Mouse (Mus musculus) kidney, adult 11 months (tissue): ENCODE results near the gene Tas2r136.

Source experiments
- DNase-seq: peaks from one replicate; pipeline ENCODE4 v3.0.0; 2022

Tas2r136 gene

DNA sequence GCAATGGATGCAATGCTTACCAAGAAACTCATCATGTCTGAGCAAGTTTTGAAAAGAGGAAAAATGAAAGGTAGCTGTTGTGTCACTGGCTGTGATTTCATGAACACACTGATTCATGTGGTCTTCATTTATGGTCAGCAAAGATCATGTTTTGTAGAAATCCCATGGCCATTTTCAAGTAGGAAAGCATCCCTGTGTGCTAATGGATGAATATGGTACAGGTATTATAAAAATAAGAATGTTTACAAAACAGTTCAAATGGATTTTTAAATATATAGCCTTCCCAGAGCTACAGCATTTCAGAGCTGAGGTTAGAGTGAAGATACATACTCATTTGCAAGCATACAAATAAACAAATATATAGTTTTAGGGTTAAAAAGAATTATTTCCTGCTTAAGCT lies at the start of gene Tas2r136:
TSS of gene Tas2r136 (minus strand) at position 101 of the 400 bp plus-strand sequence.
- DNase-seq = no peak

DNA sequence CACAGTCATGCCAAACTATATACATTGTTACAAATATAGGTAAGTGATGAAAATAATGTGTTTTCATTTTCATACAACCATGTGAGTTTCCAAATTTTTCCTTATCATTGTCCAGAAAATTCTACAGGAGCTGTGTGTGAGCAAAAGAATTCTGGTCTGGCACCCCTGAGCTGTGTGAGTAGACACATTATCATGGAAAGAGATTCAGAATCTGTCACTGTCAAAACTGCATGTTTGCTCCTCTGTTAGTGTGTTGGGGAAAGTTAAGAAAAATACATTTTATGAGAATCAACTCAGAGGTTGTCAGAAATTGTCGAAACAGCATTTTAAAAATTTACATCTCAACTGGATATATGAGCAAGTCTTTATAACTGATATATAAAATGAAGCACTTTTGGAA lies 24.6 kb upstream of the Tas2r136 start, which contains the start of gene Tas2r117:
TSS of gene Tas2r117 (plus strand) at position 301 of the 400 bp plus-strand sequence.
- no peak for DNase-seq

DNA sequence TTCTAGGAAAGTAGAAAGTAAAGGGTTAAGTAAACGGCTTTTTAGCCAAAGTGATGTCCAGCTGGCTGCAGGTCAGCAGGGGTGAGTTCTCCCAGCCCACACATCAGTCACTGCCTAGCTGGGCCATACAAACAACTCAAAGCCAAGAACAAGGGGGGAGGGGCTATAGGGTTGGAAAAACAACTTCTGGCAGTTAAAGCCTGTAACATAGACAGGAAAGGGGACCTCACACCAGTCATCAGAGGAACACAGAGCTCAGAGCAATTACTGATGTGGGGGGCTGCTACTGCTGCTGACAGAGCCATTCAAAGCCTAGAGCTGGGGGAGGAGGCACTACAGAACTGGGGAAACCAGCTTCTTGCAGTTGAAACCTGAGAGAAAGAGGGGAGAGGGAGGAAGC lies 17.4 kb upstream of the Tas2r136 start:
- no peak for DNase-seq

DNA sequence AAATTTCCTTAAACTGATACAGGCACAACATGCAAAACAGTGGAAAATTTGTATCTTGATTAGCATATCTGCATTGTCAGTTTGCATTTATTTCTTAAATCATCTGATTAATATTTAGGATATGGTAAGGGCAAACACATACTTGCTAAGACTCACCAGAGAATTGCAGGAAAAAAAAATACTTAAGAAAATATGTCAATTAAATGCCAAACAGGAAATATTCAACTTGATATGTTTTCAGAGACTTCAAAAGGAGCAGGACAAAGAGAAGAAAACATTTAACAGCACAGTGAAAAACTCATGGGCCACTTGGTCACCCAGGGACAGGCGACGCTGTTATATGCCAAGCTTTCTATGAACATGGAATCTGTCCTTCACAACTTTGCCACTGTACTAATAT lies 16.1 kb downstream of the Tas2r136 start, which contains the start of gene Tas2r102:
TSS of gene Tas2r102 (plus strand) at position 301 of the 400 bp plus-strand sequence.
- DNase-seq = no peak

GRCm38 (mm10) chr6:132754430-132754829 lies 23.5 kb downstream of the Tas2r136 start, which contains the start of gene Tas2r124:
Gene Tas2r124 (plus strand): TSS chr6:132754730.
- DNase-seq = no peak

DNA sequence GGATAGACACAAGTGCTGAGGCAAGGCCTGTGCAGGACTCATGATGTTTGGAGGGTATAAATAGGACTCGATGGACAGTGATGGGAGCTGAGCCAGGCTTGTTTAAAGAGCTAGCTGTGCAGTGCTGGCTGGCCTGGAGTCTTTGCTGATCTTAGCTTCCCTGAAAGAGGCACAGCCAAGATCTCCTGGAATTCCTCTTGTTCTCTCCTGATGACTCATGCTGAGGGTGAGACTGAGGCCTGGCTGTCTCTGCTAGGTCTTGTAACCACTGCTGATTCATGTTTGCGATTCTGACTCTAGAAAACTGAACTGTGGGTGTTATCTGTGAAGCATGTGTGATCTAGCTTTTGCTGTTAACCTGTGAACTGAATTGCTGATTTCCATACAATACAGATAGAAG lies 27.8 kb downstream of the Tas2r136 start:
- DNase-seq = no peak

DNA sequence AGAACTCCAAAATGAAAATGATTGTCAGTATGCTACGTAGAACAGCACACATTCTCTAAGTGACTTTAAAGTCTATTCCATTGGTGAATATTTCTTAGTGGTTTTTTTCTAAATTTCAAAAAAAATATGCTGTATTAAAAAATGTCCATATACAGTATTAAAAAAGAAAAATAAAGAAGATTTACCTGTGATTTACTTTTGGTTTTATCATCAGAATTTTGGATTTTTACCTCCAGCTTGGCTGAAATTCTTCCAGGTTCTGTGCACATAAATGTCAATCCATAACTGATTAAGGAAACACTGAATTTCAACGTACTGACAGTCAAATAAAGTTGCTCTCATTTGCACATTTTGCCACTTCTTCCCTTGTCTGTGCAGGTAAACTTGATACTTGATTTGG lies 40.0 kb downstream of the Tas2r136 start, which contains the start of gene Tas2r115:
TSS of gene Tas2r115 (minus strand) at position 101 of the 400 bp plus-strand sequence.
- DNase-seq = no peak
